Mouse (Mus musculus) cerebellum, postnatal 4 days (tissue): ENCODE data around the gene Tnfrsf13b.
A peak's percentile ranks its signal among the peaks of the same experiment; 100 is the strongest.
"Not testable (repeated sequence)": the region's sequence is repeated elsewhere in the genome, so short reads cannot be mapped to it uniquely, and the experiment has no call there.

Experiments
- DNase-seq, 2 experiments: peaks; one replicate each; pipeline ENCODE4 v3.0.0; 2022; ENCODE audit warnings: low spot score in 2 of 2, mixed read lengths in 1 of 2

Gene Tnfrsf13b

DNA sequence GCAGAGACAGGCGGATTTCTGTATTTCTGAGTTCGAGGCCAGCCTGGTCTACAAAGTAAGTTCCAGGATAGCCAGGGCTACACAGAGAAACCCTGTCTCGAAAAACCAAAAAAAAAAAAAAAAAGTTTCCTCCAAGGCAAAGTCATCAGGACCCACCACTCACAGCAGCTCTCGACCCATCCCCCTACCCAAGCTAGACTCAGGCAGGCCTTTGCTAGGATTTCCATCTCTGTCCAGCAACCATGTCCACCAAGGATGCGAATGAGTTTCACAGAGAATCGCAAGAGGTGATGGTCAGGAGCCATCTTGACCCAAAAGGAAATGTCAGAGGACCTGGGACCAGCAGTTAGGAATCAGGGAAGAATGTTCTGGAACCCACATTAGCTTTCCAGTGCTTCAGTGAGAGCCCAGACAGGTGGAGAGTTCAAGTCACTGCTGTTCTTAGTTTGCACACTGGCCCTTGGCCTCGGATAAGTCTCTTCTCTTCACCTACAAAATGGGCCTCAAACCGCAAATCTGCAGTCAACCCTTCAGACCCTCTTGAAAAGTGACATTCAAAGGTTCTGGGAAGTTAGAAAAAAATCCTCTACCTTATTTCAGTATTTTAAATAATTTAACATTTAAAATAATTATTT, 983 bp downstream of the Tnfrsf13b start:
- DNase-seq = no peak

GRCm38 (mm10) chr11:61129305-61129704, 2.8 kb downstream of the Tnfrsf13b start:
- DNase-seq = no peak

GRCm38 (mm10) chr11:61130646-61131045, 4.1 kb downstream of the Tnfrsf13b start:
- DNase-seq = not testable (repeated sequence)

DNA sequence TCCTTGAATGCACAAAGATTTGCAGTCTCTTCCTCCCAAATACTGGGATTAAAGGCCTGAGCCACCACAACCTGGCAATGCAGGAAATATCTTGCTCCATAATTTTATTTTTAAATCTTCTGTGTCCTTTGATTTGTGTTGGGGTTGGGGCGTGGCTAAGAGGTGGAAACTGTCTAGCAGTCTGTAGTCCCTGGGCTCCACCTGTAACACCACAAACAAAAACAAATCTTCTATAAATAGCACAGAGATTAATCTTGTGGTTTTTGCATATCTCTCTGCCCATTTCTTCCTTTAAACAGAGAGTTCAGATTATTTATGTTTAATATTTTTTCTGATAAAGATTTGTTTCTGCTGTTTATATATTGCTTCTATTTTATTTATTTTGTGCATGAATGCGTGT, 6.4 kb downstream of the Tnfrsf13b start:
- no peak for DNase-seq

DNA sequence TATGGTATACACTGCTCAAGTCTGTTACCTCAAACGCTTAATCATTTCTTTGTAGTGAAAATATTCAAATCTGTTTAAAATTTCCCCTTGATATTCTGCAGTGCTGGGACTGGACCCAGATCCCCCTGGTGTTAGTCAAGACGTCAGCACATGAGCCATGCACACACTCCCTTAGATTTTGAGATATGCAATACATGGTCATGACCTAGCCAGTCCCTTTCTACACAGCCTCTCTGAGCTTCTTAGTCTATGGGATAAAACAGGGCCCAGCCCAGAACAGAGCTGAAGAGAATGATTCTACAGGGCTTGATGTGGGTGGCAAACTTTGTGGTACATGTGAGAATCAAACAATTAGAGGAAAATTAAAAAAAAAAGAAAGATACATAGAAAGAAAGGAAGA, 15.1 kb downstream of the Tnfrsf13b start:
- no peak for DNase-seq

- DNase-seq = no peak
These were observed 15.7 kb downstream of the Tnfrsf13b start for GRCm38 (mm10) chr11:61142262-61142661.

DNA sequence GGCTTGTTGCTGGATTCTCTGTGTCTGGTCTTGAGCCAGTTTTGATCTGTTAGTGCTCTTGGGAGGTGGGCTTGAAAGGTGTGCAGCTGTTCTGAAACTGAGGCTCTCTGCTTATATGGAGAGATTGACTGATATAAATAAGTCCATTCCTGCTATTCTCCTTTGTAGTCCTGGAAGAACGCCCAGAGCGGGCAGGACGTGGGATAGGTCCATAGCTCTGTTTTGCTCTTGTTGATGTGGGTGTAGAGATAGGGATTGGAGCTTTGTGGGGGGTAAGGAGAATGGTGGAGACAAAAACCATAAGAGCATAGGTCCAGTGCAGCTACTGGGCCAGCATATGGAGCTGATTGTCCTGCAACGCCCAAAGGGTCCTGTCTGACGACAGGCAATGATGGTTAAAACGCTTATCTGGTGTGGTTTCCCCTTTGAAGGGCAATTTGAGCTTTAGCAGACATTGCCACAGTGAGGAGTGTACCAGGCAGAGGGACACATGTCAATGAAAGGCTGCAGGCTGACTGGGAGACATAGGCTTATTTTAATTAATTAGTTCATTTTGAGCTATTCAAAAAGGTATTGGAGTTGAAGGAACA, 16.5 kb downstream of the Tnfrsf13b start:
- DNase-seq = no peak

DNA sequence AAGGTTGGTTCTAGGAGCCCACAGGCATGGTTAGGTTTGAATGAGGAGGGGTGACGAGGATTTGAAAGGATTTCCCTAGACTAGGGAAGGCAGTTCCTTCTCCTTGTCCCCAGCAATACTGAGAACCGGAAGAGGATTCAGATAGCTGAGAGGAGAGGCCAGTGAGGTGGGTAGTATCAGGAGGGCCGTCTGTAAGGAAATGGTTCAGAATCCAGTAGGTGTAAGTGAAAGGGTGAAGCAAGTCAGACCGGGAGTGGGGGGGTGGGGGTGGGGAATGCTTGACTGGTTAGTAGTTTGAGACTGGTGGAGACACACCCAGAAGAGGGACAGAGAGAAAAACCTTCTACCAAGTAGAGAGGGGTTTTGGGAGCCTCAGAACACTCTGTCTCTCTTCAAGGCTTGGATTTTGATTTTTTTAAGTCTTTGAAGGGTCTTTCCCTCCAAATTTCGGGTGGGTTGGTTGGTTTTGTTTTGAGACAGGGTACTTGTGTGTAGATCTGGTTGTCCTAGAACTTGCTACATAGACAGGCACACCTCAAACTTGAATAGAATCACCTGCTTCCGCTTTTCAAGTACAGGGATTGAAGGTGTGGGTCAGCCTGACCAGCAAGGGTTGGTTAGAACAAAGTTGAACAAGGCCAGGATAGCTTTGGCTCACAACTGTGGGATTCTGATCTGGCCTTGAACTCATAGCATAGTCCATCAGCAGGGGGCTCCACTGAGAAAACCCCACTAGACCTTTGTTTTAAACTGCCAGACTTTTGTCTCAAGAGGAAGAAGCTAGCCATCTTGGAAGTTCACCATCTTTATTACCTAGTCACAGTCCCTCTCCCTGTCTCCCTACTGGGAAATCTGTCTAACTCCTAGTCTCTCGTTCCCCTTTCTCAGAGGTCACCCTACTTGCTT, 17.3 kb downstream of the Tnfrsf13b start:
- DNase-seq = no peak

- no peak for DNase-seq
These were observed 19.0 kb downstream of the Tnfrsf13b start for GRCm38 (mm10) chr11:61145551-61145950.

- DNase-seq = peak in 1 of 2 experiments; percentile 36
These were observed 20.2 kb downstream of the Tnfrsf13b start for GRCm38 (mm10) chr11:61146645-61147299.

- peak in 1 of 2 experiments; percentile 38 for DNase-seq
These were observed 20.7 kb downstream of the Tnfrsf13b start for GRCm38 (mm10) chr11:61147300-61147683.

- DNase-seq = no peak
These were observed 23.9 kb downstream of the Tnfrsf13b start for GRCm38 (mm10) chr11:61150233-61151001.

GRCm38 (mm10) chr11:61155727-61156126, 29.2 kb downstream of the Tnfrsf13b start:
- no peak for DNase-seq

DNA sequence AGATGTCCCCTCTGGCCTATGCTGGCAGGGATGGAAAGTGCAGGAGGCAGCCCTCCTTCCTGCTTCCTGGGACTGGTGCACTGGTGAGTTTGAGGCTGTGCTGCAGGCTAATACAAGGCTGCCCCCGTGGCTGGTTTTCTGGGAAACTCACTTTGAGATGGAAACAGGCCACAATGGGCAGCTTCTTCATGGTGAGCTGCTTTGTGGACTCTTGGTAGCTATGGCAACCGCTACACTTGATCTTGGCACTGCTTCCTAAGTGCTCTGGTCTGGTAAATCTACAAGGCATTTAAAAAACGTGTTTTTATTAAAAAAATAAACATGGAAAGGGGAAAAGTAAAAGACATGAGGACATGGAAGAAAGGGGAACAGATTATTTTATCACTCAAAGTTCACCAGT, 31.6 kb downstream of the Tnfrsf13b start:
- DNase-seq = no peak

- DNase-seq = no peak
These were observed 33.5 kb downstream of the Tnfrsf13b start for GRCm38 (mm10) chr11:61159796-61160732.

DNA sequence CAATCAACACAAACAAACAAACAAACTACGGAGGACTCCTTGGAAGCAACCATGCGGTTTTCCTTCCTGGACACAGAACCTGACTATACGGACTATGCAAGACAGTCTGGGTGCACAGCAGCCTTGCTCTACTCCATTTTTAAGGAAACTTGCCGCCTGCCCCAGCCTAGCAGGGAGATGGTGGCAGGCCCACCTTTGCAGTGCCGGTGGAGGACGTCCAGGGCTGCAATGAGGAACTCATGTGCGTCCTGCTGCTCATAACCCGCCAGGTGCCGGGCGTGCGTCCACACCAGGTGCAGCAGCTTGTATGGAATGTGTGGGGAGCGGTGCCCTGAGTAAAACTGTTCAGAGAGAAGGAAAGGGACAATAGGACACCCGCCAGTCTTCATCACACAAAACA, 34.6 kb downstream of the Tnfrsf13b start:
- no peak for DNase-seq

DNA sequence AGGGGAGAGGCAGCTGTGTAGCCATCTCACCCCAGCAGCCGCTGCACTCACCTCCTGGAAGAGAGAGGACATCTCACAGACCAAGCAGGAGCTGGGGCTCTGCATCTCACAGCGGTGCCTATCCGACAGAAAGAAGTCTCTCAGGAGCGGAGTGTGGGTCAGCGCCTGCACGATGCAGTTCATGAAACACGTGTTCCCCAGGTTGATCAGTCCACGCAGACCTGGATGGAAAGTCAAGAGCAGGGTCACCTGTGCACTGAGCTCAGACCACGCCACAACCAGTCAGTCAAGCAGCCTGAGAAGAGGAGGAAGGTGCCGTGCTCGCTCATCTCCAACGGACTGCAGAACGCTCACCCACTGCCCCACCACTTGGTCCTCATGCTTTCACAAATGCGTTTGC, 36.2 kb downstream of the Tnfrsf13b start:
- DNase-seq = no peak

GRCm38 (mm10) chr11:61163341-61163740, 36.8 kb downstream of the Tnfrsf13b start:
- DNase-seq = no peak

DNA sequence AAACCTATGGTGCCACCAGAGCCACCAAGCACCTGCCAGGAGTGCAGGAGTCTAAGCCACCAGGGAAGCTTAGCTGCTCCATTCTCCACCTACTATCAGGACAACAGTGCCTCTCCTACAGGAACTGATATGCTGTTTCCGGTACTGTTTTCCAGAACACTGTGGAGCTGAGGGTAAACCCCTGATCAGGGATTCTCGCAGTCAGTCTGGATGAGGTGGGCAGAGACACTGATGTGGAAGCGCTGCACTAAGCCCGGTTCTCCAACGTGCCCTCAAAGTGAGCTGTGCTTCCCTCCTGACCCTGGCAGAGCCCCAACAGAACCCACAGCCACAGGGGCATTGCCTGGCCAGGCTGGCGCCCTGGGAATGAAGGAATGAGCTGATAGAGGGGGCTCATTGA, 37.8 kb downstream of the Tnfrsf13b start:
- no peak for DNase-seq

GRCm38 (mm10) chr11:61164881-61165280, 38.3 kb downstream of the Tnfrsf13b start:
- no peak for DNase-seq
